Mouse (Mus musculus): ENCODE measurements at regions not wholly inside any gene's neighbourhood (a gene's known extent, or its start where the extent isn't known, plus 50 kb on each side); places are given as distances from the start of the nearest gene placed in this dataset.

DNA sequence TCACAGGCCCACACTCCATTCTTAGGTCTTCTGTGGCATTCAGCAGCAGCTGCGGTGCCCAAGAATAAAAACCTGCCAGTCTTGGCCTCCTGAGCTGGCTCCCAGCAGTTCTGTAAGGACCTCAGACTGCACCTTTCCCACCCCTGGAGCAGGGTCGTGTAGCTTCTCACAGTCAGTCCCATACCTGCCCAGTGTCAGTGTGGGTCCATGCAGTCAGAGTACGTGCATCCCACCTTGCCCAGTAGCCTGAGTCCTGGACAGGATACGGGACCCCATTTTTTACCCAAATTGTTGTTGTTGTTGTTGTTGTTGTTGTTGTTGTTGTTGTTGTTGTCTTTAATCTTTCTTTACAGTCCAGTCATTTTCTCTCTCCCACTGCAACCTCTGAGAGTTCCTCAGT is 6811.3 kb downstream of the 9330182O14Rik start:
- DNase-seq (ENCODE audit: low read depth), result no peak

- DNase-seq (ENCODE audit: low read depth), result peak; percentile 14
These were observed 6856.0 kb downstream of the 9330182O14Rik start for GRCm38 (mm10) chr15:46990201-46990600.

GRCm38 (mm10) chr15:46997106-46997505 is 6862.9 kb downstream of the 9330182O14Rik start:
- DNase-seq (ENCODE audit: low read depth), result peak; percentile 5
